Mouse (Mus musculus) retina, postnatal 1 day (tissue): ENCODE data around the gene Ccdc34.
"Not testable (repeated sequence)": the region's sequence is repeated elsewhere in the genome, so short reads cannot be mapped to it uniquely, and the experiment has no call there.

Experiments
- DNase-seq: peaks from one replicate; pipeline ENCODE4 v3.0.0-alpha.2; 2012

The Ccdc34 gene

DNA sequence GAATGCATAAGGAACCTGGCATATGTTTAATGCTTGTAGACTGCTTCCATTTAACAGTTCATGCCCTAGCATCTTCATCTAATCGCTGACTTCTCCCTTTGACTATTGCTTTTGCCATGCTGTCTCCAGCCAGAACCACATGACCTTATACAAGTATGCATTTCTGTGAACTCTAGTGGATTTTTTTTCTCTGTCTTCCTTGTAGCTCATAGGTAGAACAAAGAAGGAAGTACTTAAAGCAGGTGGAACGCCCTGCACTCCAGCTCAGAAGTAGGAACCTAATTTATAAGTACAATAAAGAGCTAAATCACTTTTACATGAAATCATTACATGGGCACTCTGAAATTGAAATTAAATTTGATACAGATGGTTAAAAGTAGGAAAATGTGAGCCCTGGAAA lies 65.4 kb downstream of the Ccdc34 start:
- DNase-seq: no peak

DNA sequence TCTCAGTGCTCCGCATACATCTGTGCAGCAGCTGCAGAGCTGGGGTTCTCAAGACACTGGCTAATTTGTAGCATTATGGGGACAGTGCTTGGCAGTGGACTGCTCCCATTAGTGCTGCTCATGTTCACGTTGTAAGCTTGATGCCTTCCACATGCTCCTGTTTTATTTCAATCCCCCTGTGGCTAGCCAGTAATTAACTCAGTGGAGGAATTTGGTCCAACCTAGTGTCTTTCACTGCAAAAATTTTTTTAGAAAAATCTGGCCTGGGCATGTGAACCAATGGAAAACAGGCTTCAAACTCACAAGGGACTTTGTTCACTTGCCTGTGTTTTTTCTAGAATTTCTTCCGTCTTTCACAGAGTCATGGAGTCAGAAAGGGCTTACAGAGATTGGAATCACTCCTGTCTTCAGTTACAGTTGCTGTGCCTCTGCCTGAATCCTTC lies 68.1 kb downstream of the Ccdc34 start:
- no peak for DNase-seq

DNA sequence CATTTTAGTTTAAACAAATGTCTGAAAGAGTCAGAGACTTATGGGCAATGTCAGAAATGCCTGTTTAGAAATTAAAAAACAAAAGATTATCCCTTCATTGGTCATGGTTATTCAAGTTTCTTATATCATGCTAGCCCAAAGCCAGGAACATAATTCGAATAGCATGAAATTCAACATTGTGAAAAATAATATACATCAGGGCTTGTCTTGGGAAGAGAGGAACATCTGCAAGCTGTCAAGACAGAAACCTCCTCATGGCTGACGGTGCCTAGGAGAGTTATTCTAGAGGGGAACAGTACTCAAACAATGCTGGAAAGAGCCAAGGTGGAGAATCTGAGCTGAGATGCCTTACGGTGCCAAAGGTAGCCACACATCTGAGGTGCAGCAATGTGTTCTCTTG lies 96.5 kb downstream of the Ccdc34 start:
- DNase-seq: no peak

DNA sequence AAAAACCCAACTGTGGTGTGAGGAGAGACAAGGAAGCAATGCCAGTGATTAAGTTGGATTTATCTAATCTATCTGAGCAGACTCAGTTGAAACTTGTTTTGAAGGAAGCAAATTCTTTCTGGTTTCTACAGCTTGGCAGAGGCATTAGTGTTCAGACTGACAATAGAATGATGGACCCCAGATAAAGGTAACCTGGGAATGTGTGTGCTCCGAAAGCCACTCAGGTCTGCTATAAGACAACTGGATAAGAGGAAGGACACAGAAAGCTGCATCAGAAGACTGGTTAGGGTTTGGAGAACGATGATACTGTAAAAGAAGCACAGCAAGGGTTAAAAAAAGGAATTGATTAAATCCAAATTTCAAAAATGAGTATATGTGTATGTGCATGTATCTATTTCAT lies 111.8 kb downstream of the Ccdc34 start:
- DNase-seq: no peak

DNA sequence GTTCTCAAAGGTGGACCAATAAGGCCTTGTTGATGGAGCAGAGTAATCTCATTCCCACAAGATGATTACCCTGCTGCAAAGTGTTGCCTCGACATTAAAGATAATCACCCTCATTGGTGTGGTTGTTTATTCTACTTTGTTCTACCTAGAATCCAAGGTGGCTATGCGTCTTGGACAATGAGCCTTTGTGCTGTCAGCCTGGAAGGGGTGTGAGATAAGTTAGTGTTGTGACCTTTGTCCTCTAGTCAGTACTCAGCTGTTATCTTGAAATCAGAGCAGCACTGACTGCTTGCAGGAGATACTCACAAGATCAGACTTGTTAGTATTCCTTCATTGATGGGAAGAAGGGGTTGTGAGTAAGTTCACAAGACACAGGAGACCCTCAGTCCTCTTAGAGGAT lies 114.0 kb downstream of the Ccdc34 start:
- DNase-seq: no peak

DNA sequence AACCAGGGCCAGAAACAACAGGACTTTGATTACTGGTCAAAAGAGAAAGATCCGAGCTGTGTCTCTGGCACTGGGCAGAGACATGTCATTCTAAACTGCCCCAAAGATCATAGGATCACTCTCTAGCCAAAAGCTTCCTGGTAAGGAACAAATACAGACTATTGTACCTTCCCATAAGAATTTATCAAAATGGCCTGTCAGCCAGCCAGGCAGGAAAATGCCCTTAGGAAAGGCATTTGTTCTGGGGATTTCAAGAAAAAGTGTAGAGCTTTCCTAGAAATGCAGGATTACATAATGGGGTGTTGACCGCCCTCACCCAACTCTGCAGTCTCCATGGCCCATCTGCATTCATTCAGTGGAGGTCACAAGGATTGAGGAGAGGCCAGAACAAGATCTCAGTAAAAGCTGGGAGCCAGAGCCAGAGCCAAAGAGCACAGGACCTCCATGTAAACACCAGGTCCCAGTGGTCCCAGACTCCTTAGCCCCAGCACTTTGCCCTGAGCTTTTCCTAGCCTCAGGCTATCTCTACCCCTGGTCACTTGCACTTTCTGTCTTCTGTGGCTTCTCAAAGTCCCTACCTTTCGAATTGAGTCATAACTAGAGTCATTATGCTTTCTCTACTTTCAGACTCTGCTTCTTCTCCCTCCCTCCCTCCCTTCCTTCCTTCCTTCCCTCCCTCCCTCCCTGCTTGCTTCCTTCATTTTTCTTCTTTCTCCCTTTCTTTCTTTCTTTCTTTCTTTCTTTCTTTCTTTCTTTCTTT lies 115.9 kb downstream of the Ccdc34 start:
- no peak for DNase-seq

DNA sequence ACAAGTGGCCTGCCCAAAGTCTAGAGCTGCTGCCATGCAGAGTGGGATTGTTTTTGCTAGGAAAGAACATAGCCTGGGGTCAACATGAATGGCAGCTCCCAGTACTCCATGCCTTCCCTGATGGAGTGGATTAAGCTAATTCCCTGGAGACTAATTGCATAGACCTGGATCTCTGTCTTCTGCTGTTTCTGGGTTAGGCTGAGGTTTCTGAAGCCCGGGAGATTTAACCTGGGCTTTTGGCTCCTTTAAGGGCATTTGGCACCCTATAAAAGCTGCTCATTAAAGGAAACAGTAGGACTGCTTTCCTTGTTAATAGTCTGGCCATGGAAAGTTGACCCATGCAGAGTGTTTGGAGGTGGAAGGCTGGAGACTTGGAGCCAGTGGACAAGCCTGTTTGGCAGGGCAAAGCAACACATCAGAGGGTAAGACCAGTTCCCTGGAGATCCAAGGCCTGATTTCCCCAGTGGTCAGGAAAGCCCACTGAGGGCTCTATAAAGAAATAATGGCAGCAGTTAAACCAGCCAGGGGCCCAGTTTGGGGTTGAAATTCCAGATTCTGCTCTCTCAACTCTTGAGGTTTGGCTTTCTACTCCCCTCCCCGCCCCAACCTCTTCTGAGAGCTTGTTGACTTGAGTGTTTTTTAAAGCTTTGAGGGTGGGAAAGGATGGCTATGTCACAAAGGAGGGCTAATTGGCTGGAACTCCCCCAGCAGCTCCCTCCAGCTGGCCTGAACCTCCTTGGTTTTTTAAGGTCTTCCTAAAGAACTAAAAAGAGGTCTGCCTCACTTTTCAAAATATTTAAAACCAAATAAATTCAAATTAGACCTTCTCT lies 117.4 kb downstream of the Ccdc34 start:
- no peak for DNase-seq

DNA sequence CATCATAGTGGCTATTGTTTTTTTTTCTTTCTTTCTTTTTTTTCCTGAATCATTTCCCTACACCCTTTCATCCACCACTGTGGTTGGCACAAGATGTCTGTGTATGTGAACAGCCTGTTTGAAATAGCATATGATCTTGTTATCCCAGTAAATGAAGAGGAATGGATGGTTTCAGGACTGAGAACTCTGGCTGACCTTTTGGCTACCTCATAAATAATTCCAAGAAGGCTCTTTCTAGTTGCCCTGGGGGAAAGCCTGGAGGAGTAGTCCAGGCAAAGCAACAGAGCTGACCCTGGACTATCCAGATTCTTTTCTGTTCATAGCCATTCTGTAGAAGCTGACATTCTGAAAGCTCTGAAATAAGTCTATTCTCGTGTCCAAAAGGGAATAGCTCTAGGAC lies 119.7 kb downstream of the Ccdc34 start:
- no peak for DNase-seq

DNA sequence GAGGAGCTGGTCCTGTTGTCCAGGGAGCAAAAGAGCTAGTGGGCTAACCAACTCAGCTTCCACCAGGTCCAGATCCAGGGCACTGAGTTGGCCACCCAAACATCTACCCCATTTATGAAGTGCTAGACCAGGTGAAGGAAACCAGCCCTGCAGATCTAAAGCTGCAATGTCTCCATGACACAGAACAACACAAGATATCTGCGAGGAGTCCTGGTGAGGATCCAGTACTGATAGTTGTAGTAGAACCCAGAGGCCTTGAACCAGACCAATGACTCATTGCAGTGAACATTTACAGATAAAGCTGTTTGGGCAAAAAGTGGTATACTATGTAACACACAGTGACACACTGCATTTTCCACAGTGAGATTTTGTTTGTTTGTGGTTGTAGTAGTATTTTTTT lies 120.5 kb downstream of the Ccdc34 start:
- no peak for DNase-seq

DNA sequence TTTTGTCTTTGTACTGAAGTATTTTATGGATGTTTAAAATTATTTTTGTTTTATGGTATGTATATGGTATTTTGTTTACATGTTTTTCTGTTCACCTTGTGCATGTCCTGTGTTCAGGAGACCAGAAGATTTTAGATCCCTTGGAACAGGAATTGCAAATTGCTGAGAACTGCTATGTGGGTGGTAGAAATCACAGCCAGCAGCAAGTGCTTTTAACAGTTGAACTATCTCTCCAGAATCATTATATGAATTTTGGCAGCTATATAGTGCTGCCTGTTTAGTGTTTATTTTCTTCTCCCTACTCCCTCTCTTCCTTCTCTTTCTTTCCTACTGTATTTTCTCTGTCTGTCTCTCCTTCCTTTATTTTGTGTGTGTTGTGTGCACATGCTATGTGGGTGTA lies 130.4 kb downstream of the Ccdc34 start:
- DNase-seq: not testable (repeated sequence)

DNA sequence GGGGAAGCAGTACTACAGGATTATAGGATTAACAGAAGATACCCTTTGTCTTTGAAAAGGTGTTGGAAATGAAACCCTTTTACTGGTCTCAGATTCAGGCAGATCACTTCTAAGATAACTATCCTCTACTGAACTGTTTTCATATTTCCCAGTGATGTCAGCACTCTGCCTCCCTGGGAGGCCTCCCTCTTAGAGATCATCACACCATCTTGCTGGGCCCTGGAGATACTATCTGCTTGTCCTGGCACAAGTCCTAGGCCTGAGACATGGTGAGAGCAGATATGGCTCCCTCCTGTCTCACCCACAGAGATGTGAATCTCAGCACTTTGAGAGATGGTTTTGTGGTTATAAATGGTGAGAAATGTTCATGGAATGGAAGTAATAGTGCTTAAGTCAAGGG lies 131.6 kb downstream of the Ccdc34 start:
- DNase-seq: no peak

DNA sequence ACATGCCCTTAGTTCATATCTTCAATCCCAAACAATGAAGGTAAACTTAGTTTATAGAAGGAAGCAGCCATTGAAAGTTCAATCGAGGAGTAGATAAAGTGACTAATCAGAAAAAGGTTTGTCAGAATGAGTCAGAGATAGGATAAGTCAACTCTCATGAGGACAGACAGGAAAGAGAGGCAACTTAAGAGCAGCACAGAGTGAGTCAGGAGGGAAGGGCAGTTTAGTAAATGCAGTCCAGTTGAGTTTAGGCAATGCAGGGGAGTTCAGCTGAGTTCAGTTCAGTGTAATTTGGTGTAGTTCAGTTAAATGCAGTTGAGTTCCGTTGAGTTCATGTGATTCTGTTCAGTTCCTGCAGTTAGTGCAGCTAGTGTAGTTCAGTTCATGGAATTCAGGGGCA lies 138.7 kb downstream of the Ccdc34 start:
- DNase-seq: no peak

DNA sequence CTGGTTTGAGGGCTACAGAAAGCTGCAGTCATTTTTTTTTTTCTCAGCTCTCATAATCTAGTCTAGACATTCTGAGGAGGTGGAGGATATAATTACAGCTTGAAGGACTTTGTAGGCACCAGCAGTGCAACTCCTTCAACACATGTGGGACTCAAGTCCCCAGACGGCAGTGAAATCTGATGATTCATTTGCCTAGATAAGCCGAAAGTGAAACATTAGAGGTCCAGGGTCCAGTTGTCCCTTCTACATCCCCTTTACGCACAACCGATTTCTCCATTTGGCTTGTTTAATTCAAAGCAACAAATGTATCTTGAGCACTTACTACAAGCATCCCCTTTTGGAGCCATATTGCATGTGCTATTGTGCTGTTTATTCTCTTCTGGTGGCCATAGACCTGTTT lies 147.4 kb downstream of the Ccdc34 start:
- DNase-seq: no peak

DNA sequence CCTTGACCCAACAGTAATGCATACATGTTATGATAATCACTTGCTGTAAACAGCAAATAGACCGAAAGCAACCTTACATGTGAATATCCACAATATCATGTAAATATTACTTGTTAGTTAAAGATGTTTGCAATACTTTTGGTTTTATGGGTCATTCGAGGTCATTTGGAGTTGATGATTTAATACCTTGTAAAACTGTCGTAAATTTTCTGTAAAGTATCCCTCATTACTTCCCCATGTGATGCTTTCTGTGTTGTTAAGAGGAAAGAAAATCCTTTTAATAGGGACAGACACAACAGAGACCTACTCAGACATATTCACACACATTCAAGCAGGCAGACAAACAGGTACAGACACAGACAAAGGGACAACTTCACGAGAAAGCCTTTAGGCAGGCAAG lies 150.1 kb downstream of the Ccdc34 start:
- DNase-seq: no peak

DNA sequence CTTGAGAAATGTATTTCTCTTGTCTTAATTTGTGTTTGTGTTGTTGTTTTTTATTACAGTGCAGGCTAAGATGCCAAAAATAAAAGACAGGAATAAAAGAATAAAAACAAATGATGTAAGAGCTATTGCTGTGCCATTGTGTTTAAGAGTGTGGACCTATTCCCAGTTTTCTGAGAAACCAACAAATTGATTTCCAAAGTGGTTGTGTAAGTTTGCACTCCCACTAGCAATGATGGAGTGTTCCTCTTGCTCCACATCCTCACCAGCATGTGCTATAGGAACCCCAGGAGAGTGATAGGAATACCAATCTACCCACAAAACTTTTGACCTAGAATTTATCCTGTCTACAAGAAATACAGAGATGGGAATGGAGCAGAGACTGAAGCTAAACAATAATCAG lies 150.7 kb downstream of the Ccdc34 start:
- DNase-seq: no peak

DNA sequence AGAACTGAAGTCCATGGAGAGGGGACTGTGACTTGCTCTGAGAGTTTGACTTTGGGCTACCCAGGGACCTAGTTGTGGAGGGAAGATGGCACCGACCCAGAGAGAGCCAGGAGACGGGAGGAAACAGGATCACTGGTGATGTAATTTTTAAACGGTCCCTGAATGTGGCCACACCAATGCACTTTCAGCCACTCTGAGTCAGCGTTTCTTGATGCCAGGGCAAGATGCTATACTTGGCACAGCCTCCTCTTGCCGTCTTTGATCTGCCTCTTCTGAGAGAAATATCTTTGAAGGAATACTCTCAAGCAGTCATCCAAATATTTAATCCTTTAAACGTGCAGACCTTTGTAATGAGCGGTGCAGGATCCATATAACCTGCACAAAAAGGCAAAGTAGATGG lies 154.8 kb downstream of the Ccdc34 start:
- DNase-seq: no peak

DNA sequence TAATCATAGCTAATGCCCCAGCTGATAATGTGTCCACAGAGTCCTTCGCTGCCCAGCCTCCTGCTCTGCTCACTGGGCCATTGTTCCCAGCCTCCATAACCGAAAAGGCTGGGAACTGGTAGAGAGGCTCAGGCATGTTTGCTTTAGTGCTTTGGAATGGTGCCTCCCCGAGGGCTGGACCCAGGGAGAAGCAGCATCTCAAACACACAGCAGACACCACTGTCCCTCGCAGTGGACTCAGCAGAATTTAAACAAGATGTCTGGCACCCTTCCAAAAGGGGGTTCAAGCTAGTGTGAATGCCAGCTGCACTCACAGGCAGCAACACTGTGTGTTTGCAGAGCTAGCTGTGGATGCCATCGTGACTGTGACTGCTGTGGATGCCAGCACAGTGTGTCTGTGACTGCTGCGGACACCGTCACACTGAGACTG lies 156.2 kb downstream of the Ccdc34 start:
- DNase-seq: peak; percentile 83

DNA sequence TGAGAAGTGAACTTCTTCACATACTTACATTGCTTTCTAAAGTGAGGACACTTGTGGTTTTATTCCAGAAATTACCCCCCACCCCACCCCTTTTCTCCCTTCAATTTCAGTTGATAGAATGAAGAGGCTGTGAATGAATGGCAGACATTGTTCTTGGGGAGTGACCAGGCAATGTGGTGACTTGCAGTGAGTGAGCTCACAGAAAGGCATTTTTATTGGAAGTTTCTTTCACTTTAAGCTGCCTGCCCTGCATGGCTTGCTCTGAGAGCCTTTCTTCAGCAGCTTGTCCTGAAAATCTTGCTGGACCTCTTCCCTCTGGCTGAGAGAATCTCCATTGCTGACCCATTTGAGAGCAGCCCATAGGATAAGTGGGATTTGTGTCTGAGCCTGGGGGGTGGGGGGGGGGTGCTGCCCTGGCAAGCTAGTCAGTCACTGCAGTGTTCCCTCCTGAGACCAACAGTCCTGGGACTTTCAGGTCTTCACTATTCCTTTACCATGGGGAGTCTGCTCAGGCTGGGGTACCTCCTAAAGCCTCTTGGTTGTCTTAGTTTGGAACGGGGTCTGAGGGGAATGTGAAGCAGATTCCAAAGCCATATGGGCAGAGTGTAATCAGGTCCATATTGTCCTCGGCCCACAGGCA lies 159.3 kb downstream of the Ccdc34 start:
- peak; percentile 54 for DNase-seq

DNA sequence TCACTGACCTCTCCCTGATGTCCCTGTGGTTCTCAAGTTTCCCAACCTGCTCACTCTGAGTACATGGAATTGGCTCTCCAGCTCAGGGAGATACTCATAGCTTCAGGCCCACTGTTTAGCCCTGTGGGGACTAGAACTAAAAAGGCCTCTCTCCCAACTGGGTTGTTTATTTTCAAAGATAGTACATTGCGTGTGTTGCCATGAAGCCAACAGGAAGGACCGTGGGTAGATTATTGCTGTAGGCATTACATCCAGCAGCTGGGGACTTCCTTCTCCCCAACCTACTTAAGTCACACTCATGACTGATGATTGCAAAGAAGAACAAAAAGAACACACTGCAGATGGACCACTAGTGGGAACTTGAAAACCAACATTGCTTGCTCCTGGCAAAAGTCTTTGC lies 159.8 kb downstream of the Ccdc34 start:
- no peak for DNase-seq

DNA sequence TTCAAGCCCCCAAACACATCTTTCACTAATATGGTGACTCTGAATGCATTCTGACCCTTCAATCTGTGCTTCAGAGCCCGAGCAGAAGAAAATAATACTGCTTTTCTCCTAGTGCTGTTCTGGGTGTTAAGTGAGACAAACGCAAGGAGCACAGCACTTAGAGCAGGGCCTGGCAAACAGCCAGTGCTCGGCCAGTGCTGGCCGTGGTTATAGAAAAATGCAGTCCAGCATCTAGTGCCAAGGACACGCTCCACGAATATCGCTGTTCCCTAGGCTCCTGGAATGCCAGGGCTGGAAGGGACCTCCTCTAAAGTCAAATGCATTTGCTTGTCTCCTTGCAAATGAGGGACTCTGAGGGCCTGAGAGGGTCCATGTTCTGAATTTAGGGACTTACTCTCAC lies 160.3 kb downstream of the Ccdc34 start:
- no peak for DNase-seq

DNA sequence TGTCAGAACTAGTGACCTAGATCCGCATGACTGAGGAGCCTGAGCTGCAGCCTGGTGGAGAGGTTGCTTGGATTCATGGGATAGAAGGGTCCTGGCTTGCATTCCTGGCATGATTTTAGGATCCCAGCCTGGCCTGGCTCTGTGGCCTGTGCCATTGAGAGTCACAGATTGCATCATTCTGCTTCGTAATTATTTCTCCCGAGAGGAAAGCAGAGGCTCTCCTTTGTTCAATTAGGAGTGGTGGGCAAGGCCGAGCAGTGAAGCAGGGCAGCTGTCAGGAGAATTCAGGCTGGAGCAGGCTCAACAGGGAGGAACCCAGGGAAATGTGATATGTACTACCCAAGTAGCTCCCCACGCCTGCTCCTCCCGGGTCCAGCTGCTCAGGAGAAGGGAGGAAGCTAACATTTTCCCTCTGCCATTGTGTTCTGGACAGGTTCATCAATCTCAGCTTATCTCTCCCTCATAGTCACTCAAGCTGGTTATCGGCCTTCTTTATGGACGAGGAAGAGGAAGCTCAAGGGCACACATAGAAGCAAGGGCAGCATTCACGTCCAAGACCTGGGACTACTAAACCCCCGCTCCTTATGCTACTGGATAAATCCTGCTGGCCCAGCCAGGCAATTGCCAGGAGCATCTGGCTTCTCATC lies 162.2 kb downstream of the Ccdc34 start:
- DNase-seq: peak; percentile 88

DNA sequence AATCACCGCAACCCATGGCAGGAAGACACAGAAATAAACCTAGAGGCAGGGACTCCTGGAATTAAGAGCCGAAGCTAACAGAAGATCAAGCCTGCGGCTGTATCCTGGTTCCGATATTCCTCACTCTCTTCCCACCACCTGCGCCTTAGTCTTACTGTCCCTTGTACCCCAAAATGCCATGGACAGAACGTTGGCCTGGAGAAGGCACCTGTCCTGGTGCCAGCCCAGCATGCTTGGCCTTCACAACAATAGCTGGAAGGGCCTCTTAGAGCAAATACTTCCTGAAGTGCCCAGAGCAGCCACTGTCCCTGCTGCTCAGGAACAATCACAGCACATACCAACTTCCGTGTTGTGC lies 162.7 kb downstream of the Ccdc34 start:
- no peak for DNase-seq

DNA sequence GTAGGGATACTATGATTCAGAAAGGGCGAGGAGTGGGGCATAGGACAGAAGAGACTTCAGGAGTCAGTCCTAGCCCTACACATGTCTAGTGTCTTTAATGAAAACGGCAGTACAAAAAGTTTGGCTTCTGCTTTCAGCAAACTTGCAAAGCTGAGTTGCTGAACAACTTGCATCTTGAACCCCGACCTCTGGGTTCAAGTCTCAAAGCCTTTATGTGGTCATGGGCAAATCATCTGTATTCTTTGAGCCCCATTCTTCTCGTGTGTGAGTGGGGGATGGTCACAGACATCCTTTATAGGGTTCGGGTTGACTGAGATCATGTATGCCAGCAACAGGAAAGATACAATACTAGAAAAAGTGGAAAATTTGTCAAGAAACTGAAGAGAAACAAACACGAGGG lies 164.0 kb downstream of the Ccdc34 start:
- no peak for DNase-seq

DNA sequence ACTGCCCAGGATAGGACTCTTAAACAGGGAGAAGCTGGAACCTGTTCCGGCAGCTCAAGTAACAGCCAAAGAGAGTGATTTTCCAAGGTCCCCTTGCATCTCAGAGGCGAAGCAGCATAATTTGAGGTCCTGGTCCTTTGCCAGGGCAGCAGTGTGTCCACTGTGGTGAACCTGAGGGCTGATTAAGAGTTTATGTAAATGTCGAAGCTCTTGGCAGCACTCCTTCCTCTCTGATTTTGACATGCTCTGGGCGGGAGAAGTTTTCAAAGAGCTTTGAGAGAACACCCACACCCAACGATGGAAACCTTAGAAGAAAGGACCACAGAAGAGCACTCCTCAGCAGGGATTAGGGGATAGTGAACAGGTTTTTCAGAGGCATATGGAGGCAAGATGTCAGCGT lies 164.6 kb downstream of the Ccdc34 start:
- no peak for DNase-seq
